In the genomic region with DNA sequence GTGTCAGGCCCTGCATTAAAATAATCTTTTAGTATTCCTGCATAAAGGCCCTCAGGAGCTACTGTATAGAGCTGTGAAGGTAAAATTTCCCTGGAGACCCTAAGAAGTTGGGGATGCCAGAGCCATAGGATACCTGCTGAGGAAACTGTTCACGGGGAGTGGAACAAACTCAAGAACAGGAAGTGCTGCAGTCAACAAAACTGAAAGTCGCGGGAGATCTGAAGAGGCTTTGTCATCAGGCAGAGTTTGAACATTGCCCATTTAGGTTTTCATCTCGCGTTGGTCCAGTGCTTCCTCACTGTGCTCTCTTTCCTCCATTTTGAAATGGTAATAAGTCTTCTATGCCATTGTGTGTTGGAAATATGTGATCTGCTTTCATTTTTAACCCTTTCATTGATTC, we compare ENCODE assay signal across 23 mouse cellular contexts. TPM values are rescaled to one million over a fixed set of nuclear protein-coding genes. Genes with fewer than 3 reads are reported as not detected.
A peak's percentile ranks its signal among the peaks of the same experiment; 100 is the strongest.
DNase-seq lines count a peak whose midpoint lies in the region; ATAC-seq lines count a peak whose summit lies in the region.
"Had no signal": no experiment of that assay in that cellular context is flagged by ENCODE, and none has a peak within 500 bp of the region (broad histone marks: within the 10 kb centered on the region; RNA-seq: fewer than 3 reads in every experiment).

No protein-coding gene starts in this region.

- peak; percentile 9 for DNase-seq in 416B (ENCODE audit: low read depth)
- peak; percentile 14 for DNase-seq in A20 (ENCODE audit: low read depth, low spot score)
- DNase-seq in naive thymus-derived CD4-positive, alpha-beta T cell, adult 2 months (ENCODE audit: low read depth), result peak; percentile 41
- no peak for DNase-seq in urinary bladder, postnatal 14 days (ENCODE audit: low spot score)
- no peak for DNase-seq in lung, postnatal 36 days
- DNase-seq: adrenal gland, postnatal 10 days; cerebellum, adult 9-10 months; gastrocnemius, adult 2 months; gastrocnemius, postnatal 36 days; heart, adult 2 months; heart, postnatal 10 days; kidney, adult 9 months; kidney, postnatal 10 days; layer of hippocampus, adult 9-11 months; liver; lung, adult 2 months; lung, postnatal 10 days; retina, postnatal 1 day; right cerebral cortex, postnatal 14 days; thymus, postnatal 36 days had no signal

- peak; percentile 69 for ATAC-seq in granulocyte monocyte progenitor cell, adult 5-6 weeks (replicated peaks; ENCODE audit: poor library complexity, severe bottlenecking)
- ATAC-seq: forebrain, embryonic 16.5 days; midbrain, embryonic 13.5 days had no signal

RNA-seq across cellular contexts. Expression of a gene that starts 38.6 kb away (rescaled TPM):
- 189 and 205 TPM in 2 replicates for total RNA-seq in granulocyte monocyte progenitor cell, adult 5-6 weeks (2014; fragmentation: Nextera tagmentation)
- 254 and 304 TPM in 2 replicates for total RNA-seq in granulocyte monocyte progenitor cell, adult 5-6 weeks (2017)

RNA-seq across cellular contexts. Expression of a gene that starts 49.9 kb away (rescaled TPM):
- total RNA-seq in granulocyte monocyte progenitor cell, adult 5-6 weeks (2014; fragmentation: Nextera tagmentation), result 104 and 142 TPM in 2 replicates
- total RNA-seq in granulocyte monocyte progenitor cell, adult 5-6 weeks (2017), result 96.9 and 106 TPM in 2 replicates

Comparison
In these comparisons a context has a peak if more than half of its experiments do, and no peak if none do; other contexts are left out.
1. DNase-seq: peak in 416B (single experiment), A20 (single experiment) and naive thymus-derived CD4-positive, alpha-beta T cell, adult 2 months (single experiment); none in urinary bladder, postnatal 14 days (single experiment) and lung, postnatal 36 days (single experiment).